Mouse (Mus musculus) forebrain, postnatal 0 days (tissue): ENCODE measurements around the gene Dnajc11. TPM values are rescaled to one million over a fixed set of nuclear protein-coding genes. Genes with fewer than 3 reads are reported as not detected.

Source experiments
- ATAC-seq: fragments of 200-750 bp; cut with Nextera tagmentation; 2 replicates; pipeline ENCODE4 v1.8.0; 2017; ENCODE audit warnings: mild to moderate bottlenecking, moderate library complexity
- DNase-seq: peaks from one replicate; pipeline ENCODE4 v3.0.0-alpha.2; 2015
- H3K27ac ChIP-seq: fragments of 300-500 bp; sonication (generic); 2 replicates; pipeline ENCODE4 v1.5.1; 2014; ENCODE audit warnings: low read depth, mild to moderate bottlenecking, antibody characterized with exemption, low read length, moderate library complexity, mixed read lengths
- H3K27me3 ChIP-seq: fragments of 300-500 bp; sonication (generic); 2 replicates; pipeline ENCODE4 v1.6.1; 2014; ENCODE audit warnings: mild to moderate bottlenecking, low read length, mixed read lengths; ENCODE audit not compliant: insufficient read depth
- H3K36me3 ChIP-seq: fragments of 300-500 bp; sonication (generic); 2 replicates; pipeline ENCODE4 v1.6.1; 2014; ENCODE audit warnings: mild to moderate bottlenecking, moderate library complexity; ENCODE audit not compliant: insufficient read depth
- H3K4me1 ChIP-seq: fragments of 300-500 bp; sonication (generic); 2 replicates; pipeline ENCODE4 v1.6.1; 2014; ENCODE audit warnings: antibody characterized with exemption; ENCODE audit not compliant: insufficient read depth
- H3K4me2 ChIP-seq: fragments of 300-500 bp; sonication (generic); 2 replicates; pipeline ENCODE4 v1.6.1; 2014; ENCODE audit warnings: low read depth, mild to moderate bottlenecking, moderate library complexity
- H3K4me3 ChIP-seq: fragments of 300-500 bp; sonication (generic); 2 replicates; pipeline ENCODE4 v1.5.1; 2014; ENCODE audit warnings: low read depth, low read length, mixed read lengths
- H3K9ac ChIP-seq: fragments of 300-500 bp; sonication (generic); 2 replicates; pipeline ENCODE4 v1.6.1; 2014; ENCODE audit warnings: mild to moderate bottlenecking
- H3K9me3 ChIP-seq: fragments of 300-500 bp; sonication (generic); 2 replicates; pipeline ENCODE4 v1.6.1; 2016; ENCODE audit warnings: low read length
- CTCF ChIP-seq: sonication (generic); IDR thresholded peaks from 2 replicates; pipeline ENCODE4 v1.5.1; 2016; ENCODE audit warnings: antibody characterized with exemption, control low read depth, low read depth
- WGBS: fragments of 180-500 bp; shearing (Covaris S2); extraction: QIAGEN DNeasy Blood & Tissue Kit; methylation state at CpG from one replicate; pipeline ENCODE4 v1.1.7; 2014; 5-methylcytosine and 5-hydroxymethylcytosine counted together
- polyA plus RNA-seq: library from polyadenylated mRNA; unstranded; fragments of >200 nt; fragmentation: Nextera tagmentation; extraction: Ambion mirVana; gene quantifications from 2 replicates; pipeline ENCODE4 v1.2.1, GENCODE M21; 2015
- total RNA-seq: library from RNA; depleted of rRNA; stranded (reverse); fragments of >200 nt; gene quantifications from 2 replicates; pipeline ENCODE4 v1.2.3, GENCODE M21; 2014

Gene Dnajc11
- total and polyA plus RNA-seq, 2 experiments from 2014 or later = 72.2 to 72.3 TPM

- peak; percentile 81 for TF ChIP-seq CTCF
- ATAC-seq (peak; percentile 66), DNase-seq (peak; percentile 72)
- peaks cover 61% of the 10 kb centered on the region for H3K36me3 ChIP-seq
- no peak overlapping the region for H3K9ac ChIP-seq
- no peak overlapping the region for H3K4me2 ChIP-seq
- no peaks in the 10 kb centered on the region for H3K9me3 ChIP-seq
- H3K4me1 ChIP-seq = no peaks in the 10 kb centered on the region
- no peaks in the 10 kb centered on the region for H3K27me3 ChIP-seq
- H3K27ac ChIP-seq = no peak overlapping the region
- H3K4me3 ChIP-seq = no peak overlapping the region
- WGBS = 58% methylated on average over 10 of the region's 10 CpGs
These were observed 38.9 kb downstream of the Dnajc11 start for GRCm38 (mm10) chr4:151972221-151972967.

- 98% methylated on average over 3 of the region's 3 CpGs for WGBS
- no peak overlapping the region for H3K4me2 ChIP-seq
- no peak overlapping the region for H3K4me3 ChIP-seq
- no peaks in the 10 kb centered on the region for H3K9me3 ChIP-seq
- peak; percentile 70 for TF ChIP-seq CTCF
- H3K4me1 ChIP-seq = no peaks in the 10 kb centered on the region
- DNase-seq (peak; percentile 47), ATAC-seq (no peak)
- no peak overlapping the region for H3K9ac ChIP-seq
- H3K27me3 ChIP-seq = no peaks in the 10 kb centered on the region
- H3K36me3 ChIP-seq = peaks cover 56% of the 10 kb centered on the region
- H3K27ac ChIP-seq = no peak overlapping the region
These were observed 42.0 kb downstream of the Dnajc11 start for GRCm38 (mm10) chr4:151975441-151975840.

GRCm38 (mm10) chr4:151977748-151978147 is 44.3 kb downstream of the Dnajc11 start:
- Histone ChIP-seq H3K4me3 (no peak overlapping the region), H3K27me3 (no peaks in the 10 kb centered on the region), H3K27ac (peak overlapping the region; percentile 62; the same call in 1 of the 2 replicates), H3K36me3 (peaks cover 57% of the 10 kb centered on the region), H3K9ac (no peak overlapping the region), H3K4me1 (no peaks in the 10 kb centered on the region), H3K4me2 (no peak overlapping the region), H3K9me3 (no peaks in the 10 kb centered on the region)
- ATAC-seq (peak; percentile 28), DNase-seq (peak; percentile 93)
- 31% methylated on average over 10 of the region's 10 CpGs for WGBS
- TF ChIP-seq CTCF = peak; percentile 94

- H3K36me3 ChIP-seq = peaks cover 38% of the 10 kb centered on the region
- no peak overlapping the region for H3K9ac ChIP-seq
- peak; percentile 57 for TF ChIP-seq CTCF
- WGBS = 75% methylated on average over 8 of the region's 8 CpGs
- H3K27ac ChIP-seq = no peak overlapping the region
- no peaks in the 10 kb centered on the region for H3K4me1 ChIP-seq
- no peaks in the 10 kb centered on the region for H3K9me3 ChIP-seq
- DNase-seq (no peak), ATAC-seq (no peak)
- H3K27me3 ChIP-seq = no peaks in the 10 kb centered on the region
- H3K4me2 ChIP-seq = no peak overlapping the region
- H3K4me3 ChIP-seq = no peak overlapping the region
These were observed 47.2 kb downstream of the Dnajc11 start for GRCm38 (mm10) chr4:151980699-151981098.

GRCm38 (mm10) chr4:151981363-151981762 is 47.9 kb downstream of the Dnajc11 start:
- Histone ChIP-seq H3K4me1 (no peaks in the 10 kb centered on the region), H3K27me3 (no peaks in the 10 kb centered on the region), H3K4me2 (no peak overlapping the region), H3K27ac (no peak overlapping the region), H3K36me3 (peaks cover 37% of the 10 kb centered on the region), H3K9me3 (no peaks in the 10 kb centered on the region), H3K9ac (no peak overlapping the region), H3K4me3 (no peak overlapping the region)
- WGBS = 6% methylated on average over 5 of the region's 5 CpGs
- peak; percentile 92 for DNase-seq
- ATAC-seq = peak; percentile 86
- peak; percentile 99 for TF ChIP-seq CTCF

GRCm38 (mm10) chr4:151983043-151983442 is 49.6 kb downstream of the Dnajc11 start:
- no peak for TF ChIP-seq CTCF
- ATAC-seq (no peak), DNase-seq (no peak)
- Histone ChIP-seq H3K9me3 (no peaks in the 10 kb centered on the region), H3K27me3 (no peaks in the 10 kb centered on the region), H3K4me3 (no peak overlapping the region), H3K9ac (no peak overlapping the region), H3K27ac (no peak overlapping the region), H3K4me2 (no peak overlapping the region), H3K4me1 (peaks cover 5% of the 10 kb centered on the region; the same call in 1 of the 2 replicates), H3K36me3 (peaks cover 30% of the 10 kb centered on the region)
- WGBS = 72% methylated on average over 17 of the region's 17 CpGs

- no peak overlapping the region for H3K4me2 ChIP-seq
These were observed 50.1 kb downstream of the Dnajc11 start for GRCm38 (mm10) chr4:151983560-151983959.

More at GRCm38 (mm10) chr4:151983560-151983959, 50.1 kb downstream of the Dnajc11 start:
- no peak overlapping the region for H3K4me3 ChIP-seq
- H3K4me1 ChIP-seq = peaks cover 5% of the 10 kb centered on the region; the same call in 1 of the 2 replicates
- no peak for ATAC-seq
- no peaks in the 10 kb centered on the region for H3K27me3 ChIP-seq
- H3K9ac ChIP-seq = no peak overlapping the region
- H3K27ac ChIP-seq = no peak overlapping the region
- DNase-seq = no peak
- TF ChIP-seq CTCF = no peak
- H3K36me3 ChIP-seq = peaks cover 30% of the 10 kb centered on the region
- 34% methylated on average over 8 of the region's 9 CpGs for WGBS
- H3K9me3 ChIP-seq = no peaks in the 10 kb centered on the region
